8 mouse cellular contexts compared by ENCODE assay signal in genomic region chr4:136836387-136836931, GRCm38 (mm10). TPM values are rescaled to one million over a fixed set of nuclear protein-coding genes. Genes with fewer than 3 reads are reported as not detected.
DNase-seq lines count a peak whose midpoint lies in the region; ATAC-seq and TF ChIP-seq lines count a peak whose summit lies in the region.

No protein-coding gene starts in this region.

- WGBS in heart, embryonic 13.5 days: 1% methylated on average over 27 of the region's 27 CpGs
- WGBS in forebrain, embryonic 13.5 days: under 1% methylated on average over 25 of the region's 27 CpGs
- WGBS in liver, embryonic 14.5 days (ENCODE audit: insufficient replicate concordance): 3% methylated on average over 27 of the region's 27 CpGs

- peak overlapping the region; percentile 63 for H3K27ac ChIP-seq in heart, embryonic 13.5 days (replicated peaks)
- H3K27ac ChIP-seq in forebrain, embryonic 13.5 days: peak overlapping the region; percentile 100
- no peak overlapping the region for H3K27ac ChIP-seq in liver, embryonic 14.5 days

- H3K4me2 ChIP-seq in heart, embryonic 13.5 days: peak overlapping the region; percentile 95
- H3K4me2 ChIP-seq in forebrain, embryonic 13.5 days: peak overlapping the region; percentile 94
- peak overlapping the region; percentile 58 for H3K4me2 ChIP-seq in liver, embryonic 14.5 days (ENCODE audit: low read depth)

- peaks cover 35% of the 10 kb centered on the region for H3K4me1 ChIP-seq in heart, embryonic 13.5 days
- peaks cover 74% of the 10 kb centered on the region for H3K4me1 ChIP-seq in forebrain, embryonic 13.5 days
- H3K4me1 ChIP-seq in liver, embryonic 14.5 days (replicated peaks; ENCODE audit: control insufficient read depth in 2 of 2, insufficient read depth in 2 of 2, low read length in 1 of 2): no peaks in the 10 kb centered on the region

- no peak for TF ChIP-seq CTCF in liver, embryonic 14.5 days (IDR thresholded peaks at IDR 0.05; ENCODE audit: low read depth)

- no peaks in the 10 kb centered on the region for H3K9me3 ChIP-seq in heart, embryonic 13.5 days
- no peaks in the 10 kb centered on the region for H3K9me3 ChIP-seq in forebrain, embryonic 13.5 days (replicated peaks)
- H3K9me3 ChIP-seq in liver, embryonic 14.5 days (ENCODE audit: control insufficient read depth, low read length): no peaks in the 10 kb centered on the region

- DNase-seq in heart, postnatal 10 days: no peak
- peak; percentile 62 for DNase-seq in Muller cell, postnatal 12 days (ENCODE audit: inconsistent ontology term)
- no peak for DNase-seq in liver, embryonic 14.5 days (ENCODE audit: low read depth in 3 of 3, low spot score in 3 of 3)
- no peak for DNase-seq in MN1 (ENCODE audit: low spot score)
- DNase-seq in gastrocnemius, adult 8-10 months (ENCODE audit: low spot score in 2 of 2): no peak
- no peak for DNase-seq in natural killer cell, adult 2 months (ENCODE audit: low spot score in 2 of 2)

- H3K9ac ChIP-seq in heart, embryonic 13.5 days: peak overlapping the region; percentile 89
- H3K9ac ChIP-seq in forebrain, embryonic 13.5 days: peak overlapping the region; percentile 97
- no peak overlapping the region for H3K9ac ChIP-seq in liver, embryonic 14.5 days (replicated peaks)

- TF ChIP-seq EP300 in liver, embryonic 14.5 days (IDR thresholded peaks at IDR 0.05; ENCODE audit: low read depth): no peak

- ATAC-seq in heart, embryonic 13.5 days (ENCODE audit: extremely low read depth, insufficient number of reproducible peaks, low FRiP score, low TSS enrichment): no peak
- peak; percentile 79 for ATAC-seq in forebrain, embryonic 13.5 days
- ATAC-seq in liver, embryonic 14.5 days (ENCODE audit: insufficient read depth): no peak

- peak overlapping the region; percentile 79 for H3K4me3 ChIP-seq in heart, embryonic 13.5 days
- peak overlapping the region; percentile 74 for H3K4me3 ChIP-seq in forebrain, embryonic 13.5 days
- H3K4me3 ChIP-seq in liver, embryonic 14.5 days (ENCODE audit: insufficient read depth in 1 of 2, low read depth in 2 of 2, low read length in 2 of 2): peak overlapping the region in 1 of 2 experiments; percentile 28; a peak in 2 of 4 replicates

- peaks cover 92% of the 10 kb centered on the region for H3K27me3 ChIP-seq in heart, embryonic 13.5 days (replicated peaks)
- no peaks in the 10 kb centered on the region for H3K27me3 ChIP-seq in forebrain, embryonic 13.5 days
- peaks cover 57% of the 10 kb centered on the region for H3K27me3 ChIP-seq in liver, embryonic 14.5 days (ENCODE audit: control insufficient read depth, insufficient read depth, low read length)

- intact Hi-C loops in heart, postnatal 10 days (cut with DNase I): no loop called here

- H3K36me3 ChIP-seq in heart, embryonic 13.5 days: no peaks in the 10 kb centered on the region
- H3K36me3 ChIP-seq in forebrain, embryonic 13.5 days (ENCODE audit: poor library complexity, severe bottlenecking): no peaks in the 10 kb centered on the region
- H3K36me3 ChIP-seq in liver, embryonic 14.5 days (replicated peaks; ENCODE audit: control insufficient read depth, insufficient read depth, low read depth): no peaks in the 10 kb centered on the region

RNA-seq across cellular contexts. Expression of gene Ephb2, which starts 0.7 kb away (rescaled TPM):
- 1.2 and 1.3 TPM in 2 replicates for polyA plus RNA-seq in heart, embryonic 13.5 days (2015; fragmentation: Nextera tagmentation; extraction: Ambion mirVana)
- total RNA-seq in heart, postnatal 10 days (2021): 1 to 10 TPM; 1.3 to 1.4 TPM
- polyA plus RNA-seq in forebrain, embryonic 13.5 days (2015; fragmentation: Nextera tagmentation; extraction: Ambion mirVana): 10.7 and 12.7 TPM in 2 replicates
- polyA plus RNA-seq in liver, embryonic 14.5 days (2012; rRNA removed): 0.41 and 0.47 TPM in 2 replicates
- polyA plus RNA-seq in liver, embryonic 14.5 days (2014; fragmentation: Nextera tagmentation; extraction: Ambion mirVana): 0.11 and 0.17 TPM in 2 replicates
- under 1 TPM in 3 of 4 experiments, not detected in 1; 0.24 to 0.75 (median 0.56) TPM for total RNA-seq in gastrocnemius, adult 8-10 months (2022)

RNA-seq across cellular contexts. Expression of gene C1qb, which starts 49.5 kb away (rescaled TPM):
- 31.0 and 37.2 TPM in 2 replicates for polyA plus RNA-seq in heart, embryonic 13.5 days (2015; fragmentation: Nextera tagmentation; extraction: Ambion mirVana)
- total RNA-seq in heart, postnatal 10 days (2021): 10 to 100 TPM; 26.0 to 28.3 TPM
- 19.1 and 20.4 TPM in 2 replicates for polyA plus RNA-seq in forebrain, embryonic 13.5 days (2015; fragmentation: Nextera tagmentation; extraction: Ambion mirVana)
- polyA plus RNA-seq in liver, embryonic 14.5 days (2012; rRNA removed): 57.9 and 67.0 TPM in 2 replicates
- polyA plus RNA-seq in liver, embryonic 14.5 days (2014; fragmentation: Nextera tagmentation; extraction: Ambion mirVana): 96.9 and 100 TPM in 2 replicates
- 10 to 100 TPM in 1 of 4 experiments, 1 to 10 TPM in 3; 3.3 to 11.0 (median 7.2) TPM for total RNA-seq in gastrocnemius, adult 8-10 months (2022)

RNA-seq across cellular contexts. Expression of gene C1qc, which starts 56.4 kb away (rescaled TPM):
- 16.7 and 19.9 TPM in 2 replicates for polyA plus RNA-seq in heart, embryonic 13.5 days (2015; fragmentation: Nextera tagmentation; extraction: Ambion mirVana)
- total RNA-seq in heart, postnatal 10 days (2021): 10 to 100 TPM; 17.8 to 24.8 TPM
- polyA plus RNA-seq in forebrain, embryonic 13.5 days (2015; fragmentation: Nextera tagmentation; extraction: Ambion mirVana): 8.0 and 8.3 TPM in 2 replicates
- polyA plus RNA-seq in liver, embryonic 14.5 days (2012; rRNA removed): 34.1 and 37.4 TPM in 2 replicates
- polyA plus RNA-seq in liver, embryonic 14.5 days (2014; fragmentation: Nextera tagmentation; extraction: Ambion mirVana): 46.5 and 50.2 TPM in 2 replicates
- total RNA-seq in gastrocnemius, adult 8-10 months (2022): 1 to 10 TPM; 2.2 to 8.2 (median 5.5) TPM
